Mouse (Mus musculus): ENCODE results near the gene Izumo2. TPM values are rescaled to one million over a fixed set of nuclear protein-coding genes. Genes with fewer than 3 reads are reported as not detected.
"Not testable (repeated sequence)": the region's sequence is repeated elsewhere in the genome, so short reads cannot be mapped to it uniquely, and the experiment has no call there.

Gene Izumo2
- total and polyA plus RNA-seq, 3 experiments = not detected

DNA sequence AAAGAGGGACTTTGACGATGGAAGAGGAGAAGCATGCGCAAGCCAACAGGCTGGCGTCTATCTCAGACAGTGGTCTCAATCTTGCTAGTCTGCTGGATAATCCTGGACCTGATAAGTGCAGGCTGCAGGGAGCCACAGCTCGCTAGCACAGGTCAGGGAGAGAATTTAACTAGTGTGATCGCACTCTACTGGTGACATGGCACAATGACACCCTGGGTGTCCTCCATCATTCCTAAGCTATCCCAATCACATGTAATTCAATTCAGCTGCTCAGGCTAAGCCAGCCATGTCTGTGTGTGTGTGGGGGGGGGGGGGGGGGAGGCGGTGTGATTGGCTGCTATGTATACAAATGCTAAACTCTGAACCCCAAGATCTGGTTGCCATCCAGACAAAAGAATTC is 6.6 kb upstream of the Izumo2 start:
- peak; percentile 25 for DNase-seq

DNA sequence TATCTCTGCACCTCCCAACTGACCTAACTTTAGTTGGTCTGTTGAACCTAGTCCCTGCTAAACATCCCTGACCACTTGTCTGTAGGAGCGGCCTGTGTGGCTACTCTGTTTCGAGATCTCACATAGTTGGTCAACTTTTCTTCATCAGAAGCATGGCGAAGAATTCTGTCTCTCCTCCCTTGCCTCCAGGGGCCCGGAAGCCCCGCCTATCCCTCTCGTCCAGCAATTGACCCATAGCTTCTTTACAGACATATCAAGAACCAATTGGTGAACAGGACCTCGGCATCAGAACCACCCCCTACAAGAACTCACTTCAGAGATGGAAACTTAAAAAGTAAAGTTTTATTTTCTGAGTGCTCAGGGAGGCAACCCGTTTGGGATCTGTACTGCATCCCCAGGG is 5.6 kb upstream of the Izumo2 start:
- DNase-seq = peak; percentile 7

DNA sequence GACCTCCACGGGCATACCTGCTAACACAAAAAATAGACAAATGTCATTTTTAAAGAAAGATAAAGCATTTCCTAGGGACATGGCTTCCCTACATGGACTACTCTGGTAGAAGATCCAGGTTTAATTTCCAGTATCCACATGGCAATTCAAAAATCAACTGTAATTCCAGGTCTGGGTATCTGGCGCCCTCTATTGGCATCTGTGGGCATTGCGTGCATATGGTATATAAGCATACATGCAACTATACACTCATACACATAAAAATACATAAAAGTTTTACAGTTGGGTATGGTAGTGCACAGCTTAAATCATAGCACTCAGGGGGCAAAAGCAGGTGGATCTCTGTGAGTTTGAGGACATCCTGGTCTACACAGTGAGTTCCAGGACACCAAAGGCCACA is 4.2 kb upstream of the Izumo2 start:
- peak; percentile 12 for DNase-seq

DNA sequence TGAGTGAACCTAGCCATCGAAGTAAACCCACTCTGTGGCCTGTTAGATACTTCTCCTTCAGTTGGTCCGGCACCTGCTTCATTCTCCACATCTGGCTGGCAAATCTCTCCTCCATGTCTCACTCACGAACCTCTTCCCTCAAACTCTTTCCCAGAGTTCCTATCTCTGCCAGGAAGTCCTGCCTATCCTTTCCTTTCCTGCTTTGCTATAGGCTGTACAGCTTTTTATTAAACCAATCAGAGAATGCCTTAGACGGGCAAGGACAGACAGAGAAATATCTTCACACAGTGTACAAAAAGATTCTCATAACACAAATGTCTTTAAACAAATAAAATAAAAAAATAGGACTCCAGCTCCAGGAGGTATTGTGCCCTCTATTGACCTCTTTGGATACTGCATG is 3.5 kb upstream of the Izumo2 start:
- DNase-seq = no peak

DNA sequence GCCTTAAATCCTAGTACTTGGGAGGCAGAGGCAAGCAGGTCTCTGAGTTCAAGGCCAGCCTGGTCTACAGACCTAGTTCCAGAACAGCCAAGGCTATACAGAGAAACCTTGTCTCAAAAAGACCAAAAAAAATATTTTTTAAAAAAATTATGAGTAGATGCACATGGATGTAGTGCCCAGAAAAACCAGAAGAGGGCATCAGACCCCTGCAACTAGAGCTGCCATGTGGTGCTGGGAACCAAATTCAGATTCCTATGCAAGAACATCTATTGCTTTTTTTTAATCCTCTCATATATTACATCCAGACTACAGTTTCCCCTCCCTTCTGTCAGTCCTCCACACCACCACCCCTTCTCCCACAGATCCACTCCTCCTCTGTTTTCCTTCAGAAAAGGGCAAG is 2.2 kb upstream of the Izumo2 start:
- DNase-seq = no peak

DNA sequence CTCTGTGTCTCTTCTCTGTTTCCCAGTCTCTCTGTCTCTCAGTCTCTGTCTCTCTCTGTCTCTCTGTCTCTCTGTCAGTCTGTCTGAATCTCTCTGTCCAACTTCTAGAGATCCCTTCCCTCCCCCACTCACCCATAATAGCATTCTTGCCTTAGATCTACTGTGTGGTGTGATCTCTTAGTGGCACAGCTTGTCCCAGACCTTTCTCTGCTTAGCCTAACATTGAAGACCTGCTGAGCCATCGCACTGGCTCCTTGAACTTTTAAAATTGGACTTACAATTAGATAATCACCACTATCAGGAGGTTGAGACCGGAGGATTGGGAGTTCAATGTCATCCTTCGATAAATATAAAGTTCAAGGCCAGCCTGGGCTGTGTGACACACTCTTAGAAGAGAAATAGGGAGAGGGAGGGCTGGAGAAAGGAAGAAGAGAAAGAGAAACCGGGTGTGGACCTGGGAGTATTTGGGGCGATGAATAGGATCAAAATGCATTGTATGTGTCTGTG is 1.3 kb upstream of the Izumo2 start:
- DNase-seq = peak; percentile 68

DNA sequence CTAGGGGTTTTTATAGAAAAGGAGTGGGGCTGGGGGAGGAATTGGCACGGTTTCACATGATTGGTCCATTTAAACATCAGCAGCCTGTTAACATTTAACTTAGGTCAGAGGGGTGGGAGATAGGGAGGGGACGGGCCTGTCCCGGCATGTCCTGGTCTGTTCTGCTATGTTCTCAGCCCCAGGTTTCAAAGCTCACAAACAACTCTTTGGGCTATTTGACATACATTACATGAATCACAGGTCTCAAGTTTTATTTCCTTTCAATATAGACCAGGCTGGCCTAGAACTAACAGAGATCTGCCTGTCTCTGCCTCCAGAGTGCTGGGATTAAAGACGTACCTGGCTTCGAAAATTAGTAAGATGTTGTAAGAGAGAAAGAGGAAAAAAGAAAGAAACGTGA is 449 bp upstream of the Izumo2 start:
- not testable (repeated sequence) for DNase-seq

DNA sequence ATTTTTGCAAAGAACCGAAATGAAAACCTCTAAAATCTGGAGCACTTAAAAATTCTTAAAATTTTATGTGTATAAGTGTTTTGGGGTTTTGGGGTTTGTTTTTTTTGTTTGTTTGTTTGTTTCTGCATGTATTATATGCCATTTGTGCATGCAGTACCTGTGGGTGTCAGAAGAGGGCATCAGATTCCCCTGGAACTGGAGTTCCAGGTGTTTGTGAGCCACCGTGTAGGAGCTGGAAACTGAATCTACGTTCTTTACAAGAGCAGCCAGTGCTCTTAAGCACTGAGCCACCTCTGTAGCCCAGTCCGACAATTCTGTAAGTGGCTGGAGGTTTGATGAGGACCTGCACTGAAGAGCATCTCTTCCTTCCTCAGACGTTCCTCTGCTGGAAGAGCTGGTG is 1.3 kb downstream of the Izumo2 start:
- no peak for DNase-seq

DNA sequence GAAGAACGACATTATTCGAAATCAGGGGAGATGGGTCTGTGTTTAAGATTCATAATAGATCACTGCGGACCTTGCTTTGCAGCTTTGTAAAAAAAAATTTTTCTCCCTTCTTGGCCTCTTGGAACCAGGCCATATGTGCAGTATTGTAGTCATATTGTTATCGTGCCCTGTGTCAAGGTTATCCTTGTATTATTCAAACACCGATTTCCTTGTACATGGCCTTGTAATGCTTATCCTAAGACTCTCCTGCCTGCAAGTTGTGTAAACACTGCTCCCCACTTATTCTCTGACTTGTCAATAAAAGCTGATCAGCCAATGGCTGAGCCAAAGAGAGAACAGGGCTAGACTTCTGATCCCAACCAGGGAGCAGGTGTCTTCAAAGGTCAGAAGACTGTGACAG is 13.5 kb downstream of the Izumo2 start:
- peak; percentile 46 for DNase-seq

DNA sequence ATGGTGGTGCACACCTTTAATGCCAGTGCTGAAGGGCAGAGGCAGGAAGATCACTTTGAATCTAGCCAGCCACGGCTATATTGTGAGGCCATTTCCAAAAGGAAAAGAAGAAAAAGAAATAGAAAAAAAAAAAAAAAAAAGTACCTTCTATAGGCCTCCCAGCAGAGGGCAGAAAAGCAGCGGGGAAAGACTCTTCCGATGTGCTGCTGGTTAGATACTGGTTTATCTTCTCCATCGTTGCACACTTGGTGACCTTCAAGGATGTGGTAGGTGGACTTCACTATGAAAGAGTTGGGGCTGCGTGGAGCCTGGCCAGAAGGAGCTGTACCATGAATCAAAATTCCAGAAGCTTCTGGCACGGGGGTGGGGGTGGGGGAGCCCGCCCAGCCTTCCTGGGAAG is 15.8 kb downstream of the Izumo2 start:
- DNase-seq = no peak

DNA sequence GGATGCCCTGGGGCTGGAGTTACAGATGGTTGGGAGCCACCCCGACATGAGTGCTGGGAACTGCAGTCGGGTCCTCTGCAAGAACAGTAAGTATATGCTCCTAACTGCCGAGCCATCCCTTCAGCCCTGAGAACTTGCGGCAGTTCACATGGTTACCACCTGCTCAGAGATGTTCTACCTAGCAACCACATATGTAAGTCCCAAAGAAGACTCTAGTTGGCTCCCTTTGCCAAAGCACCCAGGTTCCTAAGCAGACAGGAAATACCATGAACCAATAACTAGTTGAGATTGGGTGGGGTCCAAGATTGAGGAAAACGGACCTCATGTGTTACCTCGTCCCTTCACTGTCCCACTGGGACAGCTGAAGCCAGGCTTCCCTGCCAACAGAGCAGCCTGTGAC is 17.8 kb downstream of the Izumo2 start:
- no peak for DNase-seq

DNA sequence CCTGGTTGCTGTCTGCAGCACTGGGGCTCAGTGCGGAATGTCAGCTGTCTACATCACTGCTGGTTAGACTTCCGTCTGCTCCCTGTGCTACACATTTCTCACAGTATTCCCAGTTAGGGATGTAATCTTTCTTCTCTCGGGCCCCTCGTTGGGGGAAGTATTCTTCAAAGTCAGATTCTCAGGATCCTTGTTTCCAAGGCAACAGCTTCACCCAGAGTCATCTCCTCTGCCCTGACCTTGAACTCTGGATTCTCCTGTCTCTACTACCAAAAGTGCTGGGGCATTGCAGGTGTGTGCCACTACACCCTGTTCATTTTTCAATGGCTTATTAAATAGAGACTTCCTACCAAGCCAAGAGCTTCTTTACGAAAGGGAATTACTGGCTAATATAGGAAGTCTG is 18.6 kb downstream of the Izumo2 start:
- no peak for DNase-seq

DNA sequence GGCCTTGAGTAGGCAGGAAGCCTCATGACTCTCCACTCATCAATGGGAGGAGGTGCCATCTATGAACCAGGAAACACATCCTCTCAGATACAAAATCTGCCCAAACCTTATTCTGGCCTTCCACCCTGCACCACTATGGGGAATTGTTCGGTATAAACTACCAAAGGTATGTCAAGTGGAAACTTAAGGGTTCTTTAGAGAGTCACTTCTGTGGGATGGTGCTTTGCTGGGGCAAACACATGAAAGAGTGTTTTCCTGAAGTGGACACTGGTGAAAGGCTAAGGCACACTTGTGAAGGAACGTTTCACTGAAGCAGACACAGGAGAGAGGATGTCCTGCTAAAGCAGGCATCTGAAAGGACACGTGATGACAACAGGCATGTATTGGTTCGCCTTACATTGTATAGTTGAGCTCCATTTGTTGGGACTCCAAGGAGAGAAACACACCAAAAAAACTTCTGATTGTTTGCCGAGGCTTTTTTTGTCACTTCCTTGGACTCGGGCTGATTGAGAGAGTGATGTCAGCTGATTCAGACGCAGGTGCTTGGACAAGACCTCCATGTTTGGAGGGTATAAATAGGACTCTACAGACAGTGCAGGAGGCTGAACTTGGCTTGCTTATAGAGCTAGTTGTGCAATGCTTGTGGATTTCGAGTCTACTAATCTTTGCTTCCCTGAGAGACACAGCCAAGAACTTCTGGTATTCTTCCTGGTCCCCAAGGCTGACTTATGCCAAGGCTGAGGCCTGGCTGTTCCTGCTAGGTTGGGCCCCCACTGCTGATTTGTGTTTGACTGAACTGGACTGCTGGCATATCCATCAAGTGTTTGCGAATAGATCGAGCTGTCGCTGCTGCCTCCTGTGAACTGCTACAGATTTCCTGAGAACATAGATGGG is 19.8 kb downstream of the Izumo2 start:
- DNase-seq = no peak

DNA sequence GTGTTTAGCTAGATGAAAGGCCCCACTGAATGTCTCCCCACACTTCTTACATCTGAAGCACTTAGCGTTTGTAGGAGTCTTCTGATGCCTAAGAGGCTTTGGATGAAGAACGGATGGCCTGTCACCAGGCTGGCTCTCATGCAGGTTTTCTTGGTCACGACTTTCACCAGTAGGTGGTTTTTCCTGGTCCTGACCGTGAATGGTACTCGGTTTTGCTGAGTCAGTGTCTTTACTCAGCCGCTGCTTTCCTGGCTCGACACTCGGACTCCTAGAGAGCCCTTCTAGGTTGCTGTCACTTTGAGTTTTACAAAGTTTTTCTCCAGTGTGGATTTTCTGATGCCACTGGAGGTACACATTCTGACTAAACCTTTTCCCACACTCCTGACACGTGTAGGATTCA is 25.2 kb downstream of the Izumo2 start:
- DNase-seq = no peak

DNA sequence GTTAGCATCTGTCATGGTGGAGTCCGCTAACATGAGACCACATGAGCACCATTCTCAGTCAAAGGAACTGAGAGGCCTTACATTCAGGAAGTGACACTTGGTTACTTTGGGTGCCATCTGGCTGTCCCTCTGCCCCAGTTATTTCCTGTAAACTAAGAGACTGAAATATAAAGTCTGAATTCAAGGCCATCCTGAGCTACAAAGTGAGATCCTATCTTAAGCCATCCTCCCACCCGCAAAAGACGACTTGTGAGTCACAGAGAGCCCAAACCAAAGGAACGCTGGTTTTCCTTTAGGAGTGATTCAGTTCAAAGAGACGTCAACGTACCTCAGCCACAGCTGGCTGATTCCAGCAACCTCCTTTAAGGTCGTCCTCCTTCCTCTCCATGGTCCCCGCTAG is 32.8 kb downstream of the Izumo2 start:
- no peak for DNase-seq

DNA sequence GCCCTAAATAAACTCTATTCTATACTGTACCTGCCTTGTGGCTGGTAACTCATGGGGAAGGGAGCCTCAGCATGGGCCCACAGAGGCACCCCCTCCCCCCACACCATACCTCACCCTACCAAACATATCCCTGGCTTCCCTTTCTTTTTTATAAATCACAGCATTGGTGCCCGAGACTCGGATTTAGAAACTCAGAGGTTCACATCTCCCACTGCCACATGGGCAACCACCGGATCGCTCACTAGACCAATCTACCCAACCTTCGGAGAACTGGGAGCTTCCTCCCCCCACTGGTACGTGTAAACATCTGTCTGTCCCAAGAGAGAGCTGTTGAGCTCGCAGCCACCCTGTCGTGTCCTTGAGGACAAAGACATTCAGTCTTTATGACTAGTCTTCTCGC is 35.7 kb downstream of the Izumo2 start:
- no peak for DNase-seq

DNA sequence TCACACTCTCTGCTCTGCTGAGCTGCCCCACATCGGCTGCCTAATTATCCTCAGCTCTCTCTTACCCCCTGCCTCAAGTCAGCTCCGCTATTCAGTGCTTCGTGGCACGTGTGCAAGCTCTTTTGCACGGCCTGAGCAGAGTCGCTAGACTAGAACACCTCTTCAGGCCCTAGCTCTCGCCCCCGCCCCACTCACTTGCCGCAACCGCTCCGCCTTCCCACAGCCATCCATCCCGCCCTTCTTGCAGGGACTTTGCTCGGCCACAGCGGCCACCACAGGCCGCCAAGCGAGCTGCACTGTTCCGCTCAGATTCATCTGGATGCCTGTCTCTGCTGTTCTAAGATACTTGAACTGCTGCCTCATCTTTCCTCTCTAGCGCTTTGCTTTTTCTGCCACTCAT is 36.5 kb downstream of the Izumo2 start:
- peak; percentile 86 for DNase-seq

DNA sequence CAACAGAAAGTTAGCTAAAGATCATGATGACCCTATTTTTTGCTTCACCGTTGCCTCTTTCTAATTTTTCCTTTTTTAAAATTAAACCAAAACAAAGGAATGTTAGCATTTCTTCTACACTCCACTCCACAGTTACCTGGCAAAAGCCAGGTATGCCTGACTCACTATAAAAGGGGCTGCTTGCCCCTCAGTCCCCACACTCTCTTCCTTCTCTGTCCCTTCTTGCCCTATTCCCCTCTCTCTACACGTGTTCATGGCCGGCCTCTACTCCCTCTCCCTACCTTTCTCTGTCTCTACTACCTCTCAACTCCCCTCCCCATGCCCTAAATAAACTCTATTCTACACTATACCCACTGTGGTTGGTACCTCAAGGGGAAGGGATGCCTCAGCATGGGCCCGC is 38.6 kb downstream of the Izumo2 start:
- no peak for DNase-seq

DNA sequence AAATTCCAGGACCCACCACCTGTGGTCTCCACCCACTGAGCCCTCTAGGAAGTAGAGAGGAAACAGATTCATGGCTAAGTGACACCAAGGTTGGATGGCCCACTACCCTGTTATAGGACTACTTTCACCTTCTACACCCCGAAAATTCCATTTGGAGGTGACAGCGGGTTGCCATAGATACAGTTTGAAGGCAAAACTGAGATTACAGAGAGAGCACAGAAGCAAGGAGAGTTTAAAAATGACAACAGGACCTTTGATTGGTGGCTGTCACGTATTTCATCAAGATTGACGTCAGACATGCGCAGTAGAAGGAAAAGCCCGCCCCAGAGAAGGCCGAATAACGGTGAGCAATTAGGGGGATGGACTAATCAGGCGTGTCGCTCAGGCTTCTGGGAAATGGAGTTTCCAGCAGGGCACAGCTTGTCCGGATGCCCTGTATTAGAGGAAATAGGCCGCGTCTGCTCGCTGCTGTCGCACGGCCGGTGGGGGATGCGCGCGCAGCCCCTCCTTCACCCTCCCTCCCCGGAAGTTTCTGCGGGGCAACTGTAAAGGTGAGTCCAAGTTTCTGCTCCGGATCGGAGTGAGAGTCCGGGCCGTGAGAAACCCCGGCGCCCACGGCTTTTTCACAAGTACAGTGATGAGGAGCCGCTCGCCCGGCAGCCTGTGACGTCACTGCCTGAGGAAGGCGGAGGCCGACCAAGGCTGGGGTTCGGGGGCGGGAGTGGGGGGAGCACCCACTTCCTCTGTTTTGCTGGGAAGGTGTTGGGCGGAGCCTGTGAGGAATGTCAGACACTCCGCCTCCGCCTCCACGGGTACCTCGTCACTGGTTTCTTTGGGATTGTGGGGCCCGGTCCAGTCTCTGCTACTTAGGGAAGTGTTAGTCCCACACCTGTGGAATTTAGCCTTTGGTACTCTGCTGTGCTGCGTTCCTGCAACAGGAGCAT is 39.8 kb downstream of the Izumo2 start, which contains the start of gene Vrk3:
Gene Vrk3 (plus strand): TSS at position 313 of the 944 bp plus-strand sequence.
- DNase-seq = peak; percentile 96

DNA sequence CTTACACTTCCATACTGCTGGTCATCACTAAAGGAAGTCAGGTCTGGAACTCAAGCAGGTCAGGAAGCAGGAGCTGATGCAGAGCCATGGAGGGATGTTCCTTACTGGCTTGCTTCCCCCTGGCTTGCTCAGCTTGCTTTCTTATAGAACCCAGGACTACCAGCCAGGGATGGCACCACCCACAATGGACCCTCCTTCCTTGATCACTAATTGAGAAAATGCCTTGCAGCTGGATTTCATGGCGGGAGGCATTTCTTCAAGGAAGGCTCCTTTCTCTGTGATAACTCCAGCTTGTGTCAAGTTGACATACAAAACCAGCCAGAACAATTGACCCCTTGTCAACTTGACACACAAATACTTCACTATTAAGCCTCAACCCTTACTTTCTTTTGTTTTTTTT is 42.4 kb downstream of the Izumo2 start, which contains the start of gene Zfp473:
Gene Zfp473 (minus strand): TSS at position 101 of the 400 bp plus-strand sequence.
- DNase-seq = not testable (repeated sequence)

DNA sequence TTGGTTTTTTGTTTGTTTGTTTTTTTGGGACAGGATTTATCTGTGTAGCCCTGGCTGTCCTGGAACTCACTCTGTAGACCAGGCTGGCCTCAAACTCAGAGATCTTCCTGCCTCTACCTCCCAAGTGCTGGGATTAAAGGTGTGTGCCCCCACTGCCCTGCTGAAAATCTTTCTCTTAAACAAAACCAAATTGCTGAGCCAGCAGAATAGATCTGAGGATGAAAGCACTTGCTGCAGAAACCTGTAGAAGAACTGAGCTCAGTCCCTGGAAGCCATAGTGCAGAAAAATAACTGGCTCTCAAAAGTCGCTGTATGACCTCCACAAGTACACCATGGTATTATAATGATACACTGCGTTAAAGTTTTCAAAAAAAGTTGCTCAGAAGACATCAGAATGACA is 48.6 kb downstream of the Izumo2 start:
- DNase-seq = no peak

DNA sequence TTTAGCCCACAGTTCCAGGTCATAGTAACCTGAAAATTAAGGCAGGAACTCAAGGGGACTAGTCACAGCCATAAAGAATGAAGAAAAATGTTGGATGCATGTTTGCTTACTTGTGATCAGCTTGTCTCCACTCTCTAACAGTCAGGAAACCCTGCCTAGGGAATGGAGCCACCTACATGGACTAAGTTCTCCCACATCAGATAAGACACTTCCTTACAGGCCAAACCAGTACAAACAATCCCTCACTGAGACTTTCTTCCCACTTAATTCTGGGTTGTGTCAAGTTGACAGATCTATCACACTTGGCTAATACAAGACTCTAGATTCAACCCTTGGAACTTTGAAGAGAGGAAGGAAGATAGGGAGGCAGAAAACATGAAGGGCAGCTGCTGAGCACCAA is 51.8 kb downstream of the Izumo2 start:
- no peak for DNase-seq

DNA sequence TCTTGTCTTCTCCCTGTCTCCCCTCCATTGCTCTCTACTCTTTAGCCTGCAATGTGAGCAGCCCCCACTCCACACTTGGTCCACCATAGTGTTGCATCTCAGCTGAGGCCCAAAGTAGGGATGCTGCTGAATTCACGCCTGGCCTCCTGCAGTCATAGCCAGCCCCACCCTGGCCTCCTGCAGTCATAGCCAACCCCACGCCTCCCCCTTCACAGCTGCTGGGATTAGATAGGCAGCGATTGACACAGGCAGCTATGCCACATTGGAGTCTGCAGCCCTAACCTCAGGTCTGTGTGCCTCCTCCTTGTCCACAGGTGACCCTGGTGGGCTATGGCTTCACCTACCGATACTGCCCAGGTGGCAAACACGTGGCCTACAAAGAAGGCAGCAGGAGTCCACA is 59.6 kb downstream of the Izumo2 start:
- DNase-seq = no peak
